Mouse (Mus musculus) T-helper 1 cell (primary cell): ENCODE measurements around the gene Gpx7.
"Not testable (repeated sequence)": the region's sequence is repeated elsewhere in the genome, so short reads cannot be mapped to it uniquely, and the experiment has no call there.

Source experiments
- in situ Hi-C: fragments of 300-600 bp; cut with MboI, MseI; formaldehyde crosslinking; loops from one replicate; pipeline ENCODE4 v1.15.1; 2025; ENCODE audit warnings: high pct_unique_total_duplicates

Gene Gpx7

GRCm38 (mm10) chr4:108392558-108392957 lies 14.2 kb downstream of the Gpx7 start:
- in situ Hi-C loops: no loop called here

- in situ Hi-C loops: no loop called here
These were observed 15.6 kb downstream of the Gpx7 start for GRCm38 (mm10) chr4:108391124-108391523.

- in situ Hi-C loops: no loop called here
These were observed 18.0 kb downstream of the Gpx7 start for GRCm38 (mm10) chr4:108388741-108389140.

- in situ Hi-C loops: no loop called here
These were observed 19.0 kb downstream of the Gpx7 start for GRCm38 (mm10) chr4:108387681-108388253.

GRCm38 (mm10) chr4:108387106-108387505 lies 19.7 kb downstream of the Gpx7 start:
- in situ Hi-C loops: no loop called here

GRCm38 (mm10) chr4:108386087-108386486 lies 20.7 kb downstream of the Gpx7 start:
- in situ Hi-C loops: no loop called here

GRCm38 (mm10) chr4:108383183-108383714 lies 23.5 kb downstream of the Gpx7 start, which contains the start of gene Shisal2a:
Gene Shisal2a, minus strand, starts transcription at chr4:108383349.
- in situ Hi-C loops: no loop called here

- in situ Hi-C loops: no loop called here
These were observed 26.6 kb downstream of the Gpx7 start for GRCm38 (mm10) chr4:108380146-108380545.

GRCm38 (mm10) chr4:108379476-108379875 lies 27.3 kb downstream of the Gpx7 start:
- in situ Hi-C loops: no loop called here

- in situ Hi-C loops: no loop called here
These were observed 34.6 kb downstream of the Gpx7 start for GRCm38 (mm10) chr4:108372166-108372565.

- in situ Hi-C loops: no loop called here
These were observed 35.3 kb downstream of the Gpx7 start for GRCm38 (mm10) chr4:108371421-108371820.

- in situ Hi-C loops: no loop called here
These were observed 36.4 kb downstream of the Gpx7 start for GRCm38 (mm10) chr4:108370409-108370808.

GRCm38 (mm10) chr4:108369254-108369653 lies 37.5 kb downstream of the Gpx7 start:
- in situ Hi-C loops: no loop called here

GRCm38 (mm10) chr4:108364111-108364476 lies 42.7 kb downstream of the Gpx7 start:
- in situ Hi-C loops: no loop called here

GRCm38 (mm10) chr4:108363355-108364110 lies 43.2 kb downstream of the Gpx7 start:
- in situ Hi-C loops: no loop called here

GRCm38 (mm10) chr4:108362321-108363261 lies 44.2 kb downstream of the Gpx7 start:
- in situ Hi-C loops: no loop called here

- in situ Hi-C loops: no loop called here
These were observed 46.4 kb downstream of the Gpx7 start for GRCm38 (mm10) chr4:108360136-108361055.

- in situ Hi-C loops: no loop called here
These were observed 48.3 kb downstream of the Gpx7 start for GRCm38 (mm10) chr4:108358498-108358897.

GRCm38 (mm10) chr4:108357458-108357857 lies 49.3 kb downstream of the Gpx7 start:
- in situ Hi-C loops: no loop called here

GRCm38 (mm10) chr4:108353591-108353990 lies 53.2 kb downstream of the Gpx7 start:
- in situ Hi-C loops: not testable (repeated sequence)

GRCm38 (mm10) chr4:108350819-108351218 lies 55.9 kb downstream of the Gpx7 start:
- in situ Hi-C loops: no loop called here
